Mouse (Mus musculus): ENCODE data around the gene Kcnb1. TPM values are rescaled to one million over a fixed set of nuclear protein-coding genes. Genes with fewer than 3 reads are reported as not detected.

Gene Kcnb1
- total and polyA plus RNA-seq, 2 experiments from 2014 or later: 1.7 to 4.8 TPM

DNA sequence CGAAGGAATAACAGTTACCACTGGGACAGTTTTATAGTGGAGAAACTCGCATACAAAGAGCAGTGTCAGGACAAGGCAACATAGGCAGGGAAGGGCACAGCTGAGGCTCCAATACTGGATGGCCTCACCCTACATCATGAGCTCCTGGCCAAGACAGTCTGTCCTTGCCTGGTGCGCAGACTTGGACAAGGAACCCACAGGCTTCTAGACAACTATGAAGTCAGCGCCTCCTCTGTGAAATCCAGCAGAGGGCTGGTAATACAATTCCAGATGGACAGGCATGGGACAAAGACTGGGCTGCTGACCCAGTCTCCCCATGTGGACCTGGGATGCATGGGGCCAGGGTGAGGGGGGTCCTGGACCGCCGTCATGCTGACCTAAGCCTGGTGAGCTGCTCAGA, 34.2 kb upstream of the Kcnb1 start:
- H3K4me3 ChIP-seq (ENCODE audit: low read depth, low read length): no peak overlapping the region
- WGBS: 86% methylated on average over 6 of the region's 6 CpGs
- TF ChIP-seq CTCF (IDR thresholded peaks at IDR 0.05; ENCODE audit: low read depth) (no peak), EP300 (IDR thresholded peaks at IDR 0.05; ENCODE audit: low read depth) (no peak)
- no peak overlapping the region for H3K4me2 ChIP-seq (ENCODE audit: low read depth, low read length)
- 0 out of 2 replicates have a peak, but pooled peaks cover 3% of the 10 kb centered on the region for H3K27me3 ChIP-seq (ENCODE audit: control insufficient read depth, insufficient read depth, low read length)
- H3K4me1 ChIP-seq (ENCODE audit: control insufficient read depth, insufficient read depth): no peaks in the 10 kb centered on the region
- no peak overlapping the region for H3K9ac ChIP-seq (replicated peaks; ENCODE audit: low read depth, low read length)
- no peaks in the 10 kb centered on the region for H3K36me3 ChIP-seq (replicated peaks; ENCODE audit: control insufficient read depth, insufficient read depth, low read length)
- no peak for ATAC-seq (ENCODE audit: insufficient read depth, low read depth)
- H3K9me3 ChIP-seq (replicated peaks; ENCODE audit: control insufficient read depth, low read length): no peaks in the 10 kb centered on the region
- no peak overlapping the region for H3K27ac ChIP-seq (ENCODE audit: low read depth)
- DNase-seq (ENCODE audit: low spot score): no peak

DNA sequence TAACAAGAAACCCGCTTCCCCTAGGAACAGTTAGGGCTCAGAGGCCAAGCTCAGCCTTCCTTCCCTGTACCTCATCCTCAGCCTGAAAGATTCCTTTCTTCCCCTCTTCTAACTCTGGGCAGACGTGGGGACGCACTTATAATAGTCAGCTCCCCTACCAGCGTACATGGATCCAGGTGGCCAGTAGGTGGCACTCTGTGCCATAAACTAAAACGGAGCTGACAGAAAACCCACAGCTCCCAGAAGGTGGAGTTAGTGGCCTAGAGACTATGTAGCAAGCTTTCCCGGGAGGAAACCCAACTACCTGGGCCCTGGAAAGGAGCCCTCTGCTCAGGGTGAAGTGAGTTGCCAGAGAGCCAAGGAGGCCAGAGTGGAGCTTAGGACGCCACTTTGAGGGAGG, 32.2 kb upstream of the Kcnb1 start:
- H3K4me2 ChIP-seq (ENCODE audit: low read depth, low read length): no peak overlapping the region
- 0 out of 2 replicates have a peak, but pooled peaks cover 3% of the 10 kb centered on the region for H3K27me3 ChIP-seq (ENCODE audit: control insufficient read depth, insufficient read depth, low read length)
- peak; percentile 45 for ATAC-seq (ENCODE audit: insufficient read depth, low read depth)
- TF ChIP-seq EP300 (IDR thresholded peaks at IDR 0.05; ENCODE audit: low read depth) (no peak), CTCF (IDR thresholded peaks at IDR 0.05; ENCODE audit: low read depth) (peak; percentile 90)
- 21% methylated on average over 7 of the region's 7 CpGs for WGBS
- H3K36me3 ChIP-seq (replicated peaks; ENCODE audit: control insufficient read depth, insufficient read depth, low read length): no peaks in the 10 kb centered on the region
- H3K4me3 ChIP-seq (ENCODE audit: low read depth, low read length): no peak overlapping the region
- no peaks in the 10 kb centered on the region for H3K9me3 ChIP-seq (replicated peaks; ENCODE audit: control insufficient read depth, low read length)
- peak; percentile 78 for DNase-seq (ENCODE audit: low spot score)
- no peak overlapping the region for H3K9ac ChIP-seq (replicated peaks; ENCODE audit: low read depth, low read length)
- no peaks in the 10 kb centered on the region for H3K4me1 ChIP-seq (ENCODE audit: control insufficient read depth, insufficient read depth)
- H3K27ac ChIP-seq (ENCODE audit: low read depth): no peak overlapping the region

DNA sequence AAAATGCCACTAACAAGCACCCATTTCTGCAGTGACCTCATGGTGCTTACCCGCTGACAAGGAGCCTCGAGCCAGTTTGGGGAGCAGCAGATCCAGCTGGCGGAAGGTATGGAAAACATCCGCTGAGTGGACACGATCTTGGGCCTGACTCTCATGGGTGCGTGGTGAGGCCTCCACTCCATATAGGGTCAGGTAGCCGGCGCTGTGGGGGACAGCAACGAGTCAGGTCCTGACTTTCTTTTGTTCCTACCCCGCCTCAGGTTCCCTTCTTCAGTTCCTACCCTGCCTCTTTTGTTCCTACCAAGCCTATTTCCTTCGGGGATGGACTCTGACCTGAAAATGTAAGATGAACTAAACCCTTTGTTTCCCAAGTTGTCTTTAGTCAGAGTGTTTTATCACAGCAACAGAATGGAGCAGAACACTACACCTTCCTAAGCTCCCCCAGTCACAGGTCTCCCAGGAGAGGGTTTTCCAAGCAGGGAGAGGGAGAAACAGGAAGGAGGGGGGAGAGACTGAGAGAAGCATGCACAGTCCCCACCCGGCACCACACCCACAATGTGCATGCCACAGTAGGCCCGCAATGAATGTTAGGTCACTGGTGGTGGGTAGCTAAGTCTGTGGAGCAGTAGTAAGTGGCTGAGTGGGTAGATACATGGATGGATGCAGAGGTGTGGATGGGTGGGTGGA, 31.3 kb upstream of the Kcnb1 start:
- H3K9me3 ChIP-seq (replicated peaks; ENCODE audit: control insufficient read depth, low read length): no peaks in the 10 kb centered on the region
- no peak overlapping the region for H3K9ac ChIP-seq (replicated peaks; ENCODE audit: low read depth, low read length)
- no peak overlapping the region for H3K4me3 ChIP-seq (ENCODE audit: low read depth, low read length)
- 71% methylated on average over 13 of the region's 13 CpGs for WGBS
- H3K27me3 ChIP-seq (ENCODE audit: control insufficient read depth, insufficient read depth, low read length): 0 out of 2 replicates have a peak, but pooled peaks cover 3% of the 10 kb centered on the region
- no peak overlapping the region for H3K4me2 ChIP-seq (ENCODE audit: low read depth, low read length)
- DNase-seq (ENCODE audit: low spot score): no peak
- no peak for ATAC-seq (ENCODE audit: insufficient read depth, low read depth)
- H3K36me3 ChIP-seq (replicated peaks; ENCODE audit: control insufficient read depth, insufficient read depth, low read length): no peaks in the 10 kb centered on the region
- no peak overlapping the region for H3K27ac ChIP-seq (ENCODE audit: low read depth)
- TF ChIP-seq CTCF (IDR thresholded peaks at IDR 0.05; ENCODE audit: low read depth) (no peak), EP300 (IDR thresholded peaks at IDR 0.05; ENCODE audit: low read depth) (no peak)
- no peaks in the 10 kb centered on the region for H3K4me1 ChIP-seq (ENCODE audit: control insufficient read depth, insufficient read depth)

DNA sequence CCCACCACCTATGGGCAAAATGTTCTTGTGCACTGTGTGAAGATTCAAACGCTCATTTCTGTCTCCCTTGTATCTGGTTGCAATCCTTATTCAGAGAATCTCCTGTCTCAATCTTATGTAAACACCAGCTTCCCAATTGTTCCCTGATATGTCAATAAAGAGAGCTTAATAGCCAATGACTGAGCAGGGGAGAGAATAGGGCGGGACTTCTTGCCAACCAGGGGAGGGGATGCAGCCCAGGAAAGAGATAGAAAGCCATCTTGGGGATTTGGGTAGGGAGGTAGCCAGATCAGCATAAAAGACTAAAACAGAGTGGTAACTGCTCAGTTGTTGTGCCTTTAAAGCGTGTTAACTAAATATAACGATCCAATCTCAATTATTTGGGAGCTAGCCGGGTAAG, 30.8 kb upstream of the Kcnb1 start:
- TF ChIP-seq CTCF (IDR thresholded peaks at IDR 0.05; ENCODE audit: low read depth) (no peak), EP300 (IDR thresholded peaks at IDR 0.05; ENCODE audit: low read depth) (no peak)
- DNase-seq (ENCODE audit: low spot score) (no peak), ATAC-seq (ENCODE audit: insufficient read depth, low read depth) (no peak)
- Histone ChIP-seq H3K27me3 (ENCODE audit: control insufficient read depth, insufficient read depth, low read length) (0 out of 2 replicates have a peak, but pooled peaks cover 3% of the 10 kb centered on the region), H3K4me3 (ENCODE audit: low read depth, low read length) (no peak overlapping the region), H3K27ac (ENCODE audit: low read depth) (no peak overlapping the region), H3K9ac (replicated peaks; ENCODE audit: low read depth, low read length) (no peak overlapping the region), H3K36me3 (replicated peaks; ENCODE audit: control insufficient read depth, insufficient read depth, low read length) (no peaks in the 10 kb centered on the region), H3K9me3 (replicated peaks; ENCODE audit: control insufficient read depth, low read length) (no peaks in the 10 kb centered on the region), H3K4me1 (ENCODE audit: control insufficient read depth, insufficient read depth) (no peaks in the 10 kb centered on the region), H3K4me2 (ENCODE audit: low read depth, low read length) (no peak overlapping the region)
- WGBS: 76% methylated on average over 5 of the region's 5 CpGs

DNA sequence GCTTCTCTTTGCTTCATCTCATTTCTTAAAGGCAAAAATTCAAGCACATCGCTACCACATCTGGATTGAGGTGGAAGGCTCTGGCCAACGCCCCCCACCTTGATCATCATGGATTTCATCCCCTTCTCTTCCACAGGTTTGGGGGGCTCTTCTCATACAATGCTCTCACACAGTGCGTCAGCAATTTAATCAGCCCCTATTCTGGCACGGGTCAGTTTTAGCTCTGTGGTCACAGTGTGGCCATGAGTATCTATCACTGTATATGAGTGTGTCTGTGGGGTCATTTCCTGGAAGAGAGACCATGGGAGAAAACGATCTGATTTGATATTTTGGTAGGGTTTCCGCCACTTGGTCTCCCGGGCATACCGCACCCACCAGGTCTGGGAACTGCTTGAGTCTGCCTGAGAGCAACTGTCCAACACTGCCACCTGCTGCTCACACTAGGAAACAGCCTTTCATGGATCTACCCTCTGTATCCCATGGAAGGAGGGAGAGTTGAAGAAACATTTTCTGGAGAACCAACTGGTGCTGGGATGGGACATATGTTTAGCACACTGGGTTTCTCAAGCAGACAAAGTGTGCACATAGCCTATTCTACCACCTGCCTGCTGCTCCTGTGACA, 29.3 kb upstream of the Kcnb1 start:
- Histone ChIP-seq H3K36me3 (replicated peaks; ENCODE audit: control insufficient read depth, insufficient read depth, low read length) (no peaks in the 10 kb centered on the region), H3K27ac (ENCODE audit: low read depth) (no peak overlapping the region), H3K4me1 (ENCODE audit: control insufficient read depth, insufficient read depth) (no peaks in the 10 kb centered on the region), H3K9ac (replicated peaks; ENCODE audit: low read depth, low read length) (no peak overlapping the region), H3K4me3 (ENCODE audit: low read depth, low read length) (no peak overlapping the region), H3K9me3 (replicated peaks; ENCODE audit: control insufficient read depth, low read length) (no peaks in the 10 kb centered on the region), H3K27me3 (ENCODE audit: control insufficient read depth, insufficient read depth, low read length) (0 out of 2 replicates have a peak, but pooled peaks cover 3% of the 10 kb centered on the region), H3K4me2 (ENCODE audit: low read depth, low read length) (no peak overlapping the region)
- 36% methylated on average over 8 of the region's 8 CpGs for WGBS
- peak; percentile 70; the same call in 1 of the 2 replicates for ATAC-seq (ENCODE audit: insufficient read depth, low read depth)
- peak; percentile 82 for DNase-seq (ENCODE audit: low spot score)
- no peak for TF ChIP-seq EP300 (IDR thresholded peaks at IDR 0.05; ENCODE audit: low read depth)
- peak; percentile 98 for TF ChIP-seq CTCF (IDR thresholded peaks at IDR 0.05; ENCODE audit: low read depth)
